Mouse (Mus musculus): ENCODE results near the gene Erich2.

Erich2 gene

GRCm38 (mm10) chr2:70562981-70563671 lies 54.5 kb downstream of the Erich2 start:
- no peak for DNase-seq

- DNase-seq = no peak
These were observed 55.4 kb downstream of the Erich2 start for GRCm38 (mm10) chr2:70563721-70564645.

GRCm38 (mm10) chr2:70564646-70565315 lies 56.2 kb downstream of the Erich2 start:
- DNase-seq = no peak

- no peak for DNase-seq
These were observed 57.3 kb downstream of the Erich2 start for GRCm38 (mm10) chr2:70565651-70566602.

- DNase-seq = no peak
These were observed 58.0 kb downstream of the Erich2 start for GRCm38 (mm10) chr2:70566603-70566981.

GRCm38 (mm10) chr2:70567071-70567681 lies 58.6 kb downstream of the Erich2 start:
- no peak for DNase-seq

- DNase-seq = no peak
These were observed 59.1 kb downstream of the Erich2 start for GRCm38 (mm10) chr2:70567682-70568077.

- no peak for DNase-seq
These were observed 59.8 kb downstream of the Erich2 start for GRCm38 (mm10) chr2:70568198-70568941.

GRCm38 (mm10) chr2:70571698-70572097 lies 63.1 kb downstream of the Erich2 start:
- no peak for DNase-seq

- no peak for DNase-seq
These were observed 63.6 kb downstream of the Erich2 start for GRCm38 (mm10) chr2:70572251-70572650.

- DNase-seq = no peak
These were observed 65.1 kb downstream of the Erich2 start for GRCm38 (mm10) chr2:70573544-70574210.

GRCm38 (mm10) chr2:70588200-70588599 lies 79.6 kb downstream of the Erich2 start:
- DNase-seq = peak; percentile 50
